Mouse (Mus musculus) bone marrow, adult 2 months (tissue): Measurements from ENCODE around the gene Osgin1. TPM values are rescaled to one million over a fixed set of nuclear protein-coding genes. Genes with fewer than 3 reads are reported as not detected.

Experiments
- H3K27ac ChIP-seq: fragments of 200-500 bp; 2 replicates; pipeline ENCODE4 v1.5.1; 2012; ENCODE audit warnings: low read depth, mild to moderate bottlenecking, control low read depth, inconsistent platforms, low read length; ENCODE audit not compliant: control insufficient read depth, poor library complexity, insufficient read depth
- H3K4me1 ChIP-seq: fragments of 200-500 bp; 2 replicates; pipeline ENCODE4 v1.6.1; 2011; ENCODE audit warnings: low read length; ENCODE audit not compliant: control insufficient read depth, insufficient read depth
- H3K4me3 ChIP-seq: fragments of 200-500 bp; replicated peaks from 2 replicates; pipeline ENCODE3; 2011; ENCODE audit warnings: mild to moderate bottlenecking, low read depth, low read length, control low read depth; ENCODE audit not compliant: control insufficient read depth
- CTCF ChIP-seq: fragments of 200-500 bp; IDR thresholded peaks from 2 replicates; pipeline ENCODE4 v1.5.1; 2011; ENCODE audit warnings: low read length, control low read depth; ENCODE audit not compliant: control insufficient read depth, insufficient read depth
- POLR2A ChIP-seq: fragments of 200-500 bp; IDR thresholded peaks from 2 replicates; pipeline ENCODE4 v1.6.1; 2011; ENCODE audit warnings: low read depth, mild to moderate bottlenecking, control low read depth, low read length, borderline replicate concordance; ENCODE audit not compliant: control insufficient read depth
- whole genome bisulfite sequencing: fragments of 180-500 bp; shearing (Covaris S2); methylation state at CpG from one replicate; pipeline ENCODE4 v1.1.7; 2018; 5-methylcytosine and 5-hydroxymethylcytosine counted together
- polyA plus RNA-seq: library from polyadenylated mRNA; stranded (reverse); fragments of >200 nt; gene quantifications from 2 replicates; pipeline ENCODE4 v1.2.4, GENCODE M21; 2011; ENCODE audit warnings: low replicate concordance; ENCODE audit not compliant: missing spikeins, insufficient read depth, insufficient read length

Osgin1 gene
- polyA plus RNA-seq, 1 experiment: 5.5 TPM

- Histone ChIP-seq H3K4me1 (peaks cover 3% of the 10 kb centered on the region), H3K27ac (no peak overlapping the region), H3K4me3 (no peak overlapping the region)
- TF ChIP-seq POLR2A (no peak), CTCF (no peak)
- 73% methylated on average over 7 of the region's 7 CpGs for WGBS
Measured at GRCm38 (mm10) chr8:119435527-119435926, 1.6 kb downstream of the Osgin1 start.

GRCm38 (mm10) chr8:119436331-119436730 lies 2.4 kb downstream of the Osgin1 start:
- Histone ChIP-seq H3K4me1 (peaks cover 3% of the 10 kb centered on the region), H3K27ac (peak overlapping the region; percentile 3), H3K4me3 (no peak overlapping the region)
- WGBS: 44% methylated on average over 10 of the region's 10 CpGs
- TF ChIP-seq POLR2A (no peak), CTCF (no peak)

GRCm38 (mm10) chr8:119436933-119437332 lies 3.0 kb downstream of the Osgin1 start:
- WGBS: 2% methylated on average over 9 of the region's 9 CpGs
- H3K4me3 ChIP-seq: peak overlapping the region; percentile 68
- peak overlapping the region; percentile 84 for H3K27ac ChIP-seq
- peaks cover 8% of the 10 kb centered on the region for H3K4me1 ChIP-seq
- peak; percentile 74 for TF ChIP-seq POLR2A
- no peak for TF ChIP-seq CTCF

- no peak for TF ChIP-seq CTCF
- no peak for TF ChIP-seq POLR2A
- peak overlapping the region; percentile 68 for H3K4me3 ChIP-seq
- peak overlapping the region; percentile 84 for H3K27ac ChIP-seq
- WGBS: 33% methylated on average over 11 of the region's 11 CpGs
- H3K4me1 ChIP-seq: peaks cover 8% of the 10 kb centered on the region
Measured at GRCm38 (mm10) chr8:119437506-119437905, 3.6 kb downstream of the Osgin1 start.

GRCm38 (mm10) chr8:119438876-119439275 lies 5.0 kb downstream of the Osgin1 start:
- Histone ChIP-seq H3K4me3 (no peak overlapping the region), H3K27ac (no peak overlapping the region), H3K4me1 (peaks cover 8% of the 10 kb centered on the region)
- TF ChIP-seq POLR2A (no peak), CTCF (no peak)
- 70% methylated on average over 6 of the region's 6 CpGs for WGBS

- no peak for TF ChIP-seq POLR2A
- TF ChIP-seq CTCF: no peak
- WGBS: 94% methylated on average over 2 of the region's 2 CpGs
- Histone ChIP-seq H3K4me3 (no peak overlapping the region), H3K27ac (no peak overlapping the region), H3K4me1 (peaks cover 8% of the 10 kb centered on the region)
Measured at GRCm38 (mm10) chr8:119439424-119439823, 5.5 kb downstream of the Osgin1 start.

GRCm38 (mm10) chr8:119439893-119440249 lies 5.9 kb downstream of the Osgin1 start:
- 80% methylated on average over 7 of the region's 7 CpGs for WGBS
- TF ChIP-seq POLR2A: no peak
- peaks cover 8% of the 10 kb centered on the region for H3K4me1 ChIP-seq
- H3K4me3 ChIP-seq: no peak overlapping the region
- H3K27ac ChIP-seq: no peak overlapping the region

GRCm38 (mm10) chr8:119440250-119440951 lies 6.5 kb downstream of the Osgin1 start:
- TF ChIP-seq CTCF: peak; percentile 57
- no peak for TF ChIP-seq POLR2A
- H3K4me1 ChIP-seq: peaks cover 8% of the 10 kb centered on the region
- H3K4me3 ChIP-seq: no peak overlapping the region
- 36% methylated on average over 16 of the region's 16 CpGs for WGBS
- no peak overlapping the region for H3K27ac ChIP-seq

GRCm38 (mm10) chr8:119440952-119441270 lies 7.0 kb downstream of the Osgin1 start:
- TF ChIP-seq CTCF (no peak), POLR2A (no peak)
- no peak overlapping the region for H3K27ac ChIP-seq
- no peak overlapping the region for H3K4me3 ChIP-seq
- WGBS: 52% methylated on average over 1 of the region's 1 CpGs
- peaks cover 8% of the 10 kb centered on the region for H3K4me1 ChIP-seq
